ENCODE assay signal across 17 mouse cellular contexts in genomic region chr2:60671215-60671614, GRCm38 (mm10). TPM values are rescaled to one million over a fixed set of nuclear protein-coding genes. Genes with fewer than 3 reads are reported as not detected.
"Had no signal": no experiment of that assay in that cellular context is flagged by ENCODE, and none has a peak within 500 bp of the region (broad histone marks: within the 10 kb centered on the region; RNA-seq: fewer than 3 reads in every experiment).

No protein-coding gene starts in this region.

- H3K4me3 ChIP-seq: midbrain, embryonic 10.5 days; midbrain, embryonic 12.5 days; neural tube, embryonic 12.5 days; stomach, embryonic 15.5 days had no signal

- DNase-seq: lung, adult 18-20 months; lung, embryonic 14.5 days; lung, postnatal 10 days; lung, postnatal 4 days; midbrain, embryonic 14.5 days; right cerebral cortex, postnatal 14 days; thymus, adult 2 months; thymus, postnatal 14 days; thymus, postnatal 36 days had no signal

- H3K36me3 ChIP-seq: midbrain, embryonic 10.5 days; midbrain, embryonic 12.5 days; neural tube, embryonic 12.5 days; stomach, embryonic 15.5 days had no signal

- H3K9me3 ChIP-seq: midbrain, embryonic 10.5 days; midbrain, embryonic 12.5 days; neural tube, embryonic 12.5 days; stomach, embryonic 15.5 days had no signal

- H3K9ac ChIP-seq: liver, embryonic 14.5 days; lung, embryonic 14.5 days; midbrain, embryonic 12.5 days; neural tube, embryonic 12.5 days; stomach, embryonic 15.5 days had no signal

- H3K4me1 ChIP-seq: neural tube, embryonic 12.5 days; stomach, embryonic 15.5 days had no signal

- ATAC-seq: midbrain, embryonic 16.5 days had no signal

- H3K4me2 ChIP-seq: lung, embryonic 14.5 days; midbrain, embryonic 12.5 days; neural tube, embryonic 12.5 days had no signal

- H3K27ac ChIP-seq: liver, embryonic 14.5 days; midbrain, embryonic 10.5 days; midbrain, embryonic 12.5 days; neural tube, embryonic 12.5 days; stomach, embryonic 15.5 days had no signal

- H3K27me3 ChIP-seq: midbrain, embryonic 12.5 days; neural tube, embryonic 12.5 days; stomach, embryonic 15.5 days had no signal

RNA-seq across cellular contexts. Expression of gene Itgb6, which starts 51.2 kb away (rescaled TPM):
- polyA plus RNA-seq: midbrain, embryonic 14.5 days; midbrain, embryonic 16.5 days; spleen, adult 2 months; testis, adult 2 months had no signal
